Mouse (Mus musculus): ENCODE data around the gene Rprd1b. TPM values are rescaled to one million over a fixed set of nuclear protein-coding genes. Genes with fewer than 3 reads are reported as not detected.

Gene Rprd1b
- polyA plus RNA-seq, 1 experiment = 13.2 TPM

GRCm38 (mm10) chr2:158076690-158077089 is 48.4 kb downstream of the Rprd1b start:
- no peaks in the 10 kb centered on the region for H3K27me3 ChIP-seq (ENCODE audit: control insufficient read depth, insufficient read depth, low read length)
- TF ChIP-seq CTCF (IDR thresholded peaks at IDR 0.05; ENCODE audit: extremely low read depth, insufficient read length, insufficient replicate concordance, low read depth, low read length) (no peak), POLR2A (IDR thresholded peaks at IDR 0.05; ENCODE audit: low read depth, low read length) (no peak)
- no peak overlapping the region for H3K4me3 ChIP-seq (ENCODE audit: low read depth, low read length)
- H3K36me3 ChIP-seq (ENCODE audit: control insufficient read depth, insufficient read depth, low read length) = peaks cover 31% of the 10 kb centered on the region
- no peak overlapping the region for H3K27ac ChIP-seq (ENCODE audit: insufficient read depth, low read depth, low read length)
- H3K4me1 ChIP-seq (ENCODE audit: control insufficient read depth, insufficient read depth, insufficient read length, low read length) = peaks cover 38% of the 10 kb centered on the region
- 72% methylated on average over 6 of the region's 6 CpGs for WGBS

GRCm38 (mm10) chr2:158077981-158078380 is 49.7 kb downstream of the Rprd1b start:
- no peak overlapping the region for H3K27ac ChIP-seq (ENCODE audit: insufficient read depth, low read depth, low read length)
- 27% methylated on average over 2 of the region's 2 CpGs for WGBS
- no peak for TF ChIP-seq POLR2A (IDR thresholded peaks at IDR 0.05; ENCODE audit: low read depth, low read length)
- no peak for TF ChIP-seq CTCF (IDR thresholded peaks at IDR 0.05; ENCODE audit: extremely low read depth, insufficient read length, insufficient replicate concordance, low read depth, low read length)

GRCm38 (mm10) chr2:158078971-158079370 is 50.7 kb downstream of the Rprd1b start:
- H3K4me3 ChIP-seq (ENCODE audit: low read depth, low read length) = no peak overlapping the region
- 71% methylated on average over 7 of the region's 7 CpGs for WGBS
- 0 out of 2 replicates have a peak overlapping the region, but pooled peaks have one; percentile 6 for H3K27ac ChIP-seq (ENCODE audit: insufficient read depth, low read depth, low read length)
- H3K36me3 ChIP-seq (ENCODE audit: control insufficient read depth, insufficient read depth, low read length) = peaks cover 31% of the 10 kb centered on the region
- no peaks in the 10 kb centered on the region for H3K27me3 ChIP-seq (ENCODE audit: control insufficient read depth, insufficient read depth, low read length)
- peaks cover 19% of the 10 kb centered on the region for H3K4me1 ChIP-seq (ENCODE audit: control insufficient read depth, insufficient read depth, insufficient read length, low read length)
- TF ChIP-seq POLR2A (IDR thresholded peaks at IDR 0.05; ENCODE audit: low read depth, low read length) (no peak), CTCF (IDR thresholded peaks at IDR 0.05; ENCODE audit: extremely low read depth, insufficient read length, insufficient replicate concordance, low read depth, low read length) (no peak)

More at GRCm38 (mm10) chr2:158077981-158078380, 49.7 kb downstream of the Rprd1b start:
- H3K27me3 ChIP-seq (ENCODE audit: control insufficient read depth, insufficient read depth, low read length) = no peaks in the 10 kb centered on the region
- peaks cover 25% of the 10 kb centered on the region for H3K4me1 ChIP-seq (ENCODE audit: control insufficient read depth, insufficient read depth, insufficient read length, low read length)
- peaks cover 31% of the 10 kb centered on the region for H3K36me3 ChIP-seq (ENCODE audit: control insufficient read depth, insufficient read depth, low read length)
- H3K4me3 ChIP-seq (ENCODE audit: low read depth, low read length) = no peak overlapping the region

GRCm38 (mm10) chr2:158079843-158080395 is 51.6 kb downstream of the Rprd1b start:
- 33% methylated on average over 9 of the region's 9 CpGs for WGBS
- Histone ChIP-seq H3K4me1 (ENCODE audit: control insufficient read depth, insufficient read depth, insufficient read length, low read length) (peaks cover 19% of the 10 kb centered on the region), H3K27ac (ENCODE audit: insufficient read depth, low read depth, low read length) (peak overlapping the region; percentile 86), H3K27me3 (ENCODE audit: control insufficient read depth, insufficient read depth, low read length) (no peaks in the 10 kb centered on the region), H3K4me3 (ENCODE audit: low read depth, low read length) (no peak overlapping the region), H3K36me3 (ENCODE audit: control insufficient read depth, insufficient read depth, low read length) (peaks cover 26% of the 10 kb centered on the region)
- TF ChIP-seq POLR2A (IDR thresholded peaks at IDR 0.05; ENCODE audit: low read depth, low read length) (no peak), CTCF (IDR thresholded peaks at IDR 0.05; ENCODE audit: extremely low read depth, insufficient read length, insufficient replicate concordance, low read depth, low read length) (peak; percentile 20; the same call in 1 of the 2 replicates)

GRCm38 (mm10) chr2:158080622-158081241 is 52.4 kb downstream of the Rprd1b start:
- WGBS = 22% methylated on average over 9 of the region's 9 CpGs
- TF ChIP-seq CTCF (IDR thresholded peaks at IDR 0.05; ENCODE audit: extremely low read depth, insufficient read length, insufficient replicate concordance, low read depth, low read length) = no peak
- no peak for TF ChIP-seq POLR2A (IDR thresholded peaks at IDR 0.05; ENCODE audit: low read depth, low read length)
- Histone ChIP-seq H3K27me3 (ENCODE audit: control insufficient read depth, insufficient read depth, low read length) (no peaks in the 10 kb centered on the region), H3K4me3 (ENCODE audit: low read depth, low read length) (no peak overlapping the region), H3K36me3 (ENCODE audit: control insufficient read depth, insufficient read depth, low read length) (peaks cover 18% of the 10 kb centered on the region), H3K4me1 (ENCODE audit: control insufficient read depth, insufficient read depth, insufficient read length, low read length) (peaks cover 19% of the 10 kb centered on the region), H3K27ac (ENCODE audit: insufficient read depth, low read depth, low read length) (peak overlapping the region; percentile 93)

- 81% methylated on average over 8 of the region's 8 CpGs for WGBS
These were observed 56.2 kb downstream of the Rprd1b start for GRCm38 (mm10) chr2:158084486-158084885.

GRCm38 (mm10) chr2:158090096-158090495 is 61.8 kb downstream of the Rprd1b start:
- H3K27me3 ChIP-seq (ENCODE audit: control insufficient read depth, insufficient read depth, low read length) = no peaks in the 10 kb centered on the region
- H3K36me3 ChIP-seq (ENCODE audit: control insufficient read depth, insufficient read depth, low read length) = no peaks in the 10 kb centered on the region
- TF ChIP-seq CTCF (IDR thresholded peaks at IDR 0.05; ENCODE audit: extremely low read depth, insufficient read length, insufficient replicate concordance, low read depth, low read length) (no peak), POLR2A (IDR thresholded peaks at IDR 0.05; ENCODE audit: low read depth, low read length) (no peak)
- WGBS = 44% methylated on average over 4 of the region's 4 CpGs
- peaks cover 20% of the 10 kb centered on the region for H3K4me1 ChIP-seq (ENCODE audit: control insufficient read depth, insufficient read depth, insufficient read length, low read length)
- H3K4me3 ChIP-seq (ENCODE audit: low read depth, low read length) = no peak overlapping the region
- no peak overlapping the region for H3K27ac ChIP-seq (ENCODE audit: insufficient read depth, low read depth, low read length)

More at GRCm38 (mm10) chr2:158084486-158084885, 56.2 kb downstream of the Rprd1b start:
- TF ChIP-seq CTCF (IDR thresholded peaks at IDR 0.05; ENCODE audit: extremely low read depth, insufficient read length, insufficient replicate concordance, low read depth, low read length) (no peak), POLR2A (IDR thresholded peaks at IDR 0.05; ENCODE audit: low read depth, low read length) (no peak)
- no peak overlapping the region for H3K27ac ChIP-seq (ENCODE audit: insufficient read depth, low read depth, low read length)
- H3K4me1 ChIP-seq (ENCODE audit: control insufficient read depth, insufficient read depth, insufficient read length, low read length) = peaks cover 16% of the 10 kb centered on the region
- H3K27me3 ChIP-seq (ENCODE audit: control insufficient read depth, insufficient read depth, low read length) = no peaks in the 10 kb centered on the region
- H3K4me3 ChIP-seq (ENCODE audit: low read depth, low read length) = no peak overlapping the region
- H3K36me3 ChIP-seq (ENCODE audit: control insufficient read depth, insufficient read depth, low read length) = no peaks in the 10 kb centered on the region

Measured in small intestine, adult 2 months (tissue).